Mouse (Mus musculus): ENCODE measurements around the gene Olfr157.

DNA sequence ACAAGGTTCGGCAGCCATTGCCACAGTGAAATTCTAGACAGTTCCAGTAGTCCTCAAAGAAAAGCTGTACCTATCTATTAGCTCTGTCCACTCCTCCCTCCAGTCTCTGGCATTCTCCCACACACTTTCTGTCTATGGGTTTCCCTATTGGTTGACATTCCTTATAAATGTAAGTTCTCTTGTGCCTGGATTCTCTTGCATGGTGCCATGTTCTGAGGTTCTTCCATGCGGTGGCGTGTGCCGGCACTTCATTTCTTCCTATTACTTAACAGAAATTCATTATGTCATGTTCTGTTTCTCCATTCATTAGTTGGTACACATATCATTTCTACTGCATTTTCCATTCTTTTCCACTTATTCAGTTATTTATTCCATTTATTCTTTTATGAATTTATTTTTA, 11.2 kb downstream of the Olfr157 start:
- TF ChIP-seq CTCF (IDR thresholded peaks at IDR 0.05; ENCODE audit: low read depth, low read length) (no peak), POLR2A (IDR thresholded peaks at IDR 0.05; ENCODE audit: insufficient read depth, low read length) (no peak)
